Mouse (Mus musculus): ENCODE data around the gene Adarb1. TPM values are rescaled to one million over a fixed set of nuclear protein-coding genes. Genes with fewer than 3 reads are reported as not detected.
A peak's percentile ranks its signal among the peaks of the same experiment; 100 is the strongest.

Adarb1 gene
- polyA plus RNA-seq, 1 experiment from 2014 or later = 4.4 TPM

DNA sequence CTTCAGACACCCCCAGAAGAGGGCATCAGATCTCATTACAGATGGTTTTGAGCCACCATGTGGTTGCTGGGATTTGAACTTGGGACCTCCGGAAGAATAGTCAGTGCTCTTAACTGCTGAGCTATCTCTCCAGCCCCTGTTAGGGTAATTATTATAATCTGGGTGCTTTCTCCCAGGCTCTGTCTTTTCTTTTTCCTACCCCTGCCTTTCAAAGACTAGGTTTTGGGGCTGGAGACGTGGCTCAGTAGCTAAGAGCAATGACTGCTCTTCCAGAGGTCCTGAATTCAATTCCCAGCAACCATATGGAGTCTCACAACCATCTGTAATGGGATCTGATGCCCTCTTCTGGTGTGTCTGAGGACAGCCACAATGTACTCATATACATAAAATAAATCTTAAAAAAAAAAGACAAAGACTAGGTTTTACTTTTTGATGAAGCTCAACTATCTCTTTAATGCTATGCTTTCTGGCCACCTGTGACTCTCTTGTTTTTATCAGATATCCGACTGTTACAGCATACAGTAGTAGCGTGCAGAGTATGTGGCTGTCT, 160.0 kb downstream of the Adarb1 start:
- Histone ChIP-seq H3K9me3 (no peaks in the 10 kb centered on the region), H3K27ac (peak overlapping the region; percentile 80; the same call in 1 of the 2 replicates), H3K27me3 (no peaks in the 10 kb centered on the region), H3K4me3 (peak overlapping the region; percentile 91), H3K36me3 (peaks cover 26% of the 10 kb centered on the region), H3K9ac (peak overlapping the region; percentile 77; the same call in 1 of the 2 replicates), H3K4me2 (peak overlapping the region; percentile 86), H3K4me1 (peaks cover 25% of the 10 kb centered on the region)
- 54% methylated on average over 4 of the region's 4 CpGs for WGBS
- no peak for ATAC-seq (ENCODE audit: insufficient number of reproducible peaks, insufficient read depth, low FRiP score, low TSS enrichment, low read depth)

DNA sequence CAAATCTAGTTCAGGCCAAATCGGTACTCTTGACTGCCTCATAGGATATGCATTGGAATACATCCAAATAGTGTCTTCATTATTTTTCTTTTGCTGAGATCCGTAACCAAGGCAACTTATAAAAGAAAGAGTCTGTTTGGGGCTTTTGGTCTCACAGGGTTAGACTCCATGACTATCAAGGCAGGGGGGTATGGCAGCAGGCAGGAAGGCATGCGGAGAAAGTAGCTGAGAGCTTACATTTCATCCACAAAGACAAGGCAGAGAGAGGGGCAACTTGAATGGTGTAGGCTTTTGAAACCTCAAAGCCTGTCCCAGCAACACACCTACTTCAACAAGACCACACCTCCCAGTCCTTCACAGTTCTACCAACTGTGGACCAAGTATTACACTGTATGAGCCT, 162.4 kb downstream of the Adarb1 start:
- Histone ChIP-seq H3K4me2 (no peak overlapping the region), H3K9ac (no peak overlapping the region), H3K36me3 (peaks cover 2% of the 10 kb centered on the region), H3K4me3 (no peak overlapping the region), H3K9me3 (no peaks in the 10 kb centered on the region), H3K27ac (no peak overlapping the region), H3K27me3 (no peaks in the 10 kb centered on the region), H3K4me1 (peaks cover 42% of the 10 kb centered on the region)
- WGBS = 69% methylated on average over 3 of the region's 3 CpGs
- ATAC-seq (ENCODE audit: insufficient number of reproducible peaks, insufficient read depth, low FRiP score, low TSS enrichment, low read depth) = no peak

DNA sequence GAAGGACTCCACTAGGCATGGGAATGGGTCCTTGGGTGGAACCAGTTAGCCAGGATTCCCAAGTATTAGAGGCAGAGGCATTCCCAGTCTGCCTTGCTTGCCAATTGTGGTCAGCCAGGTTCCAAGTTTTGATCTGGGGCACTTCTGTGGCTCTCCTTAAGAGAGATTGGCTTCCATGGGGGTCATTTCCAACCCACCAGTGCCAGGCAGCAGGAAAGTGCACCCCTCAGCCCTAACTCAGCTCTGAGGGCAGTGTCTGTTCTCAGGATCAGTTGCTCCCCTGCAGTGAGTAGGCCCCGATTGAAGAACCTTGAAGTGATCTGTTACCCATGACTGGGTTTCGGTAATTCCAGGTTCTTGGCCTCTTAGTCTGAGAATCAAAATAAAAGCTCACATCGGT, 162.8 kb downstream of the Adarb1 start:
- peaks cover 38% of the 10 kb centered on the region for H3K4me1 ChIP-seq
- no peak overlapping the region for H3K4me3 ChIP-seq
- no peaks in the 10 kb centered on the region for H3K27me3 ChIP-seq
- no peaks in the 10 kb centered on the region for H3K36me3 ChIP-seq
- H3K27ac ChIP-seq = peak overlapping the region; percentile 84
- no peak overlapping the region for H3K9ac ChIP-seq
- no peak for ATAC-seq (ENCODE audit: insufficient number of reproducible peaks, insufficient read depth, low FRiP score, low TSS enrichment, low read depth)
- no peaks in the 10 kb centered on the region for H3K9me3 ChIP-seq
- no peak overlapping the region for H3K4me2 ChIP-seq
- 75% methylated on average over 3 of the region's 3 CpGs for WGBS

DNA sequence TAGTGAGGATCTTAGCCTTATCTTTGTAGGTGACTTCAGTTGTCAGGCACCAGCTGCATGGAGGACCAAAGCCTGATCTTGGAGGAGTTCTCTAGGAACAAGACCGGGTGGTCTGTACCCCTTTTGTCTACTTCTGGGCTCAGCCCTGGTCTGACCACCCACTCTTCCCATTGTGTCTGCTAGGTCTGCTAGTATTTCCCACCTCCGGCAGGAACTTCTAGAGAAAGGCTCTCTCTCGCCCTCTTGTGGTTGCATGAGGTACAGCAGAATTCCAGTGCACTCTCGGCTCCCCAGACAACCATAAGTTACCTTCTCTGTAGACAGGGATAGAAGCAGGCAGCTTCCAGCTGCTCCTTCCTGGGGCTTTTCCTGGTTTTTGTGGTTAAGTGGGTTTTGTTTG, 165.3 kb downstream of the Adarb1 start:
- no peaks in the 10 kb centered on the region for H3K36me3 ChIP-seq
- WGBS = 1% methylated on average over 4 of the region's 4 CpGs
- no peaks in the 10 kb centered on the region for H3K9me3 ChIP-seq
- no peaks in the 10 kb centered on the region for H3K27me3 ChIP-seq
- peaks cover 35% of the 10 kb centered on the region for H3K4me1 ChIP-seq
- no peak overlapping the region for H3K4me3 ChIP-seq
- no peak overlapping the region for H3K4me2 ChIP-seq
- H3K27ac ChIP-seq = peak overlapping the region; percentile 29; the same call in 1 of the 2 replicates
- H3K9ac ChIP-seq = peak overlapping the region; percentile 21; the same call in 1 of the 2 replicates
- ATAC-seq (ENCODE audit: insufficient number of reproducible peaks, insufficient read depth, low FRiP score, low TSS enrichment, low read depth) = no peak

DNA sequence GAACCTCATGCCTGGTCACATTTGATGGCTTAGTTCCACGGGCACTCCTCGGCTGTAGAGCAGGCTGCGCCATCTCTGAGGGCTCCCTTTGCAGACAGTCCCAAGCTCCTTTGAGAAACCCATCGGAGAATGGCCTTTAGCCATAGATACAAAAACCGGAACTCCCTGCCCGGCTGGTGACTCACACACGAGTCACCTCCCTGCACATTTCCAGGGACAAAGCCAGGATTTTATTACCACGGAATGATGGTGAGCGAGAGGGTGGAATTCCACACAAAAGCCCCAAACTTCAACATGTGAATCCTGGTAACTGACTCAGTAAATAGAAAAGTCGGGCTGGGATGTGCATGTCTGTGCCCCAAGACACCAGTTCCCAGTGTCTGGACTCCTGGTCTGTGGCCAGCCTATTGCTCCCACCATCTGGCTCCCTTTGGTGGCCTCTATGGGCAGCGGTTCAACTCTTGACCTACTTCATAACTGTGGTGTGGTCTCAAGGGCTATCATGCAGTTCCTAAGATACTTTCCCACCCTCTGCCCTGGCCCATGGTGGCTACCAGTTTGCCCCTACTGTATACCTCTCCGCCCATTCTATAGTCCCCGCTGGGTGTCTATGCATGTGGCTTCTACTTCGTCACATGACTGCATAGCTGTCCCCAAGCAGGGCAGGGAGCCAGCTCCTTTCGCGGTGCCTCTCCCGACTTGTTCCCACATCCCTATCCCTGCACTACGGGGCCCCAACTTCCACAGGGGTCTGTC, 166.1 kb downstream of the Adarb1 start:
- H3K4me2 ChIP-seq = no peak overlapping the region

DNA sequence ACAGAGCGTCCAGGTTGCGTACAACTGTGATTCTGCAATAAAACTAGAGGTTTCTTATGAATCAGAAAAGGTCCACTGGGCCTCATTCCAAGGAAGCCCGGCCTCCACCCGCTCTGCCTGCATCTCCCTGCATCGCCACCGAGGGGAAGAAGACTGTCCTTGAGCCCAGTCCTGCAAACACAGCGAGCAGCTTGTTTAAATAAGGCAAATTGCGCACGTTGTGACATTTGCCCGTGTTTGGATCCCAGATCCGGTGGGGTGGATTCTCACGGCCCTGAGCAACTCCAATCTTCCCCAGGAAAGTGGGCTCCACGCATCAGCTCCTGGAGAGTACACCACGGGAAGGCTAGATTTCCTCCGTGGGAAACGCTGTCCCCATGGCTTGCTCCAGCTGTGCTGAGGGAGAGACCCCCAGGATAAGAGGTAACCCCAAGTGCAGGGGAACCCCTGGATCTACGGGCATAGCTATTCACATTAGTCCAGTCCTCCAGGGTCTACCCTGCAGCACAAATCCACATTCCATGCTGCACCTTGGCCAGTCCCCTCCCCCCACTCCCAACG, 166.8 kb downstream of the Adarb1 start:
- Histone ChIP-seq H3K4me2 (no peak overlapping the region), H3K4me3 (no peak overlapping the region), H3K27me3 (no peaks in the 10 kb centered on the region), H3K27ac (no peak overlapping the region), H3K9ac (0 out of 2 replicates have a peak overlapping the region, but pooled peaks have one; percentile 11), H3K36me3 (no peaks in the 10 kb centered on the region), H3K9me3 (no peaks in the 10 kb centered on the region), H3K4me1 (peaks cover 34% of the 10 kb centered on the region)
- WGBS = 55% methylated on average over 18 of the region's 18 CpGs
- ATAC-seq (ENCODE audit: insufficient number of reproducible peaks, insufficient read depth, low FRiP score, low TSS enrichment, low read depth) = no peak

More for the DNA sequence above, 166.1 kb downstream of the Adarb1 start:
- Histone ChIP-seq H3K4me3 (no peak overlapping the region), H3K36me3 (no peaks in the 10 kb centered on the region), H3K9ac (peak overlapping the region; percentile 21; the same call in 1 of the 2 replicates), H3K27ac (peak overlapping the region; percentile 29; the same call in 1 of the 2 replicates), H3K4me1 (peaks cover 35% of the 10 kb centered on the region), H3K9me3 (no peaks in the 10 kb centered on the region), H3K27me3 (no peaks in the 10 kb centered on the region)
- WGBS = 68% methylated on average over 18 of the region's 18 CpGs
- no peak for ATAC-seq (ENCODE audit: insufficient number of reproducible peaks, insufficient read depth, low FRiP score, low TSS enrichment, low read depth)

DNA sequence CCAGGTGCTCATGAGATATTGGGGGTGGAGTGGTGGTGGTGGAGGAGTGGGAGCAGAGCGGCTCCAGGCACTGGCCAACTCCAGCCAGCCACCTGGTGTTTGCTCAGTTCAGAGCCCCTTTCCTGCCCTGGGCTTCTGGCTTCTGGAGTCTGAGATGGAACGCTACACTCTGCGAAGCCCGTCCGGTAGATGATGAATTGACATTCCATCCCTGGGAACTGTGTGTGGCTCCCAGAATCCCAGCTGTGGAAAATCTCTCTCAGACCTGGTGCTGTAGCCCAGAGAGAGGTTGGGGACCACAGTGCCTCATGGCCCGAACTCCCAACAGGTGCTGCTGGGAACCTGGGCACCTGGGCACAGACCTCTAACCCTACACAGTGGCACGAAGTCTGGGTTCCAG, 170.4 kb downstream of the Adarb1 start:
- Histone ChIP-seq H3K36me3 (no peaks in the 10 kb centered on the region), H3K27me3 (no peaks in the 10 kb centered on the region), H3K9me3 (no peaks in the 10 kb centered on the region), H3K4me1 (peaks cover 21% of the 10 kb centered on the region), H3K27ac (no peak overlapping the region), H3K4me2 (no peak overlapping the region), H3K9ac (no peak overlapping the region), H3K4me3 (no peak overlapping the region)
- 76% methylated on average over 7 of the region's 7 CpGs for WGBS
- ATAC-seq (ENCODE audit: insufficient number of reproducible peaks, insufficient read depth, low FRiP score, low TSS enrichment, low read depth) = no peak

DNA sequence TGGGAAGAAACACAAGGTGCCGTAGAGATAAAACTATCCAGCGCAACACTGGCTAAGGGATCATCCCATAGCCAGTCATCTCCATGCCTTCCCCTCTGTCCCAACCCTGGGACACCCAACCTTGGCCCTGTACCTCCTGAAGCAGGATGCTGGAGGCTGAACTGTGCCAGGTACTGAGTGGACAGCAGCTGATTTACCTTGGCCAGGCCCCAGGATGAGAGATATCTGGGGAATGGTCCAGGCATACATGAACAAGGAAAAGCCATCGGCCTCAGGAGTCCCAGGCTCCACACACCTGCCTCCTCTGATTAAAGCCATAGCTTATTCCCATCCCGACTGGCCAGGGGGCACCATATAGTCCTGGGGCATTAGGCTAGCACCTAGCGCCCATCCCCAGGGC, 171.0 kb downstream of the Adarb1 start:
- Histone ChIP-seq H3K9ac (no peak overlapping the region), H3K4me2 (no peak overlapping the region), H3K4me3 (no peak overlapping the region), H3K27me3 (no peaks in the 10 kb centered on the region), H3K36me3 (no peaks in the 10 kb centered on the region), H3K4me1 (peaks cover 14% of the 10 kb centered on the region), H3K27ac (no peak overlapping the region), H3K9me3 (no peaks in the 10 kb centered on the region)
- WGBS = 84% methylated on average over 5 of the region's 5 CpGs
- ATAC-seq (ENCODE audit: insufficient number of reproducible peaks, insufficient read depth, low FRiP score, low TSS enrichment, low read depth) = no peak

DNA sequence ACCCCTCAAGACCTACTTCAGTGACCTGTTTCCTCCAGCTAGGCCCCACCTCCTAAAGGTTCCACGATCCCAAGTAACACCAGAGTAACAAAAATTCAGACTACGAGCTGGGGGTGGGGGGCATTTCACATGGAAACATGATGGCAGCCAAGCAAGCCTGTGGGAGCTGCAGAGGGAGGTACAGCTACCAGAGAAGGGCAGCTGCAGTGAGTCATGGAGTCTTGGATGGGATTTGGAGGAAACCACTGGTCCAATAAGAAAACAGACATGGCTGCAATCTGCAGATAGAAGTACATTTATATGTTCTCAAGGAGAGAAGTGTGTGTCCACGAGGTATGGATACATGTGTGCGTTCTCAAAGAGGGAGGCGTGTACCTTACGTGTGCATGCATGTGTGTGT, 173.3 kb downstream of the Adarb1 start:
- Histone ChIP-seq H3K4me3 (no peak overlapping the region), H3K4me2 (no peak overlapping the region), H3K9me3 (no peaks in the 10 kb centered on the region), H3K27ac (no peak overlapping the region), H3K36me3 (no peaks in the 10 kb centered on the region), H3K4me1 (no peaks in the 10 kb centered on the region), H3K27me3 (no peaks in the 10 kb centered on the region), H3K9ac (no peak overlapping the region)
- 92% methylated on average over 6 of the region's 6 CpGs for WGBS
- no peak for ATAC-seq (ENCODE audit: insufficient number of reproducible peaks, insufficient read depth, low FRiP score, low TSS enrichment, low read depth)

DNA sequence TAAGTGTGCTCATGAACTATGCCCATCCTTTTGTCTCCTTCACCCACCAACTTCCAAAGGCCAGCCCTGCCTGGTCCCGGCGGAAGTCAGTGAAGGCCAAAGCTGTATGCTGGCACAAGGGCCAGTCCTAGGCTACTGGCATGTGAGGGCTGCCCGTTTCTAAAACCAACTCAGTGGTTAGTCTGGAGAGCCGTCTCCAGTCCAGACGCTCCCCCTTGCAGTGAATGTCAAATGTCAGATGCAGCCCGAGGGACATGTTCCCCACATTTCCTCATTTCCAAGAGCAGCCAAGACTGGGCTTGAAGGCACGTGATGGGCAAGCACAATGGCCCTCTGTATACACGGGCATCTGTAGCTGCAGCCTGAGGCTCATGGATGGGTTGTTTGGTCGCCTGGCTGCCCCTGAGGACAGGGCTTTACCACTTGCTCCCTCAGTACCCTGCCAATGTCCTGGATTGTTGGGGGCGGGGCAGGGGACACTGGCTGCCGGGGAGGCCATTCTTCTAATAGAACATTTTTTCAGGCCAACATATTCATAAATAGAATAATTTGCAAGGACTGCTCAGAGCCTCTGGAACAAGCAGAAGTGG, 174.4 kb downstream of the Adarb1 start:
- WGBS = 45% methylated on average over 11 of the region's 11 CpGs
- Histone ChIP-seq H3K27me3 (no peaks in the 10 kb centered on the region), H3K4me1 (no peaks in the 10 kb centered on the region), H3K4me3 (no peak overlapping the region), H3K27ac (no peak overlapping the region), H3K9ac (no peak overlapping the region), H3K36me3 (no peaks in the 10 kb centered on the region), H3K9me3 (no peaks in the 10 kb centered on the region), H3K4me2 (no peak overlapping the region)
- no peak for ATAC-seq (ENCODE audit: insufficient number of reproducible peaks, insufficient read depth, low FRiP score, low TSS enrichment, low read depth)

DNA sequence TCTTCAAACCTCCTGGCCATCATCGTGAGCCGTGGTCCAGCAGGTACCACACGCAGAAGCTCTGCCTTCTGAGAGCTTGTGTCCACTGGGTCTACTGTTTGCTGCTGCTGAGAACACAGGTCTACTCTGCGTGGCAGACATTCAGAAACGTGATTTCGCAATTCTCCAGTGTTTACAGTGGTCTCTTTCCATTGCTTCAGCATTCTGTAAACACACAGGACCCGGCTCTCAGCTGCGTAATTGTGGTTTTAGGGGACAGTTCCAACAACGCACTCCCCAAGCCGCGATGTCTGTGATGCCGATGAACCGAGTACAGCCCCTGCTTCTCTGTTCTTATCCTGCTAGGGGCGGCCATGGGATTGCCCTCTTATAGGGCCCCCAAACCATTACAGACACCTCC, 175.2 kb downstream of the Adarb1 start:
- Histone ChIP-seq H3K36me3 (no peaks in the 10 kb centered on the region), H3K4me3 (no peak overlapping the region), H3K27me3 (no peaks in the 10 kb centered on the region), H3K4me1 (0 out of 2 replicates have a peak, but pooled peaks cover 3% of the 10 kb centered on the region), H3K9ac (no peak overlapping the region), H3K9me3 (no peaks in the 10 kb centered on the region), H3K27ac (no peak overlapping the region), H3K4me2 (no peak overlapping the region)
- WGBS = 83% methylated on average over 14 of the region's 14 CpGs
- no peak for ATAC-seq (ENCODE audit: insufficient number of reproducible peaks, insufficient read depth, low FRiP score, low TSS enrichment, low read depth)
